Mouse (Mus musculus) MEL (cell line): ENCODE measurements around the gene Cdc42ep4. TPM values are rescaled to one million over a fixed set of nuclear protein-coding genes. Genes with fewer than 3 reads are reported as not detected.
A peak's percentile ranks its signal among the peaks of the same experiment; 100 is the strongest.

Experiments used
- DNase-seq: peaks from one replicate; pipeline ENCODE4 v3.0.0; 2011; ENCODE audit warnings: low read depth, low spot score
- H3K27ac ChIP-seq: 2 replicates; pipeline ENCODE4 v1.5.1; 2012; ENCODE audit warnings: low read depth, mild to moderate bottlenecking, control low read depth, low read length, moderate library complexity; ENCODE audit not compliant: control insufficient read depth
- H3K27me3 ChIP-seq, 2 experiments: fragments of 150-350 bp in 1 of 2; sonication (generic) in 1 of 2; 2 replicates each; pipeline ENCODE4 v1.6.1; 2012; ENCODE audit warnings: low read length in 2 of 2, mild to moderate bottlenecking in 2 of 2, improper control_type of control experiment in 1 of 2, moderate library complexity in 1 of 2; ENCODE audit not compliant: insufficient read depth in 2 of 2, control insufficient read depth in 1 of 2
- H3K36me3 ChIP-seq, 2 experiments: 2 replicates each; pipeline ENCODE4 v1.6.1; 2012 to 2014; ENCODE audit warnings: low read length in 2 of 2, improper control_type of control experiment in 1 of 2, inconsistent platforms in 1 of 2, mild to moderate bottlenecking in 1 of 2; ENCODE audit not compliant: insufficient read depth in 2 of 2, control insufficient read depth in 1 of 2
- H3K4me1 ChIP-seq, 2 experiments: fragments of 150-350 bp in 1 of 2; sonication (generic) in 1 of 2; 2 replicates each; pipeline ENCODE4 v1.6.1; 2012; ENCODE audit warnings: low read length in 2 of 2, improper control_type of control experiment in 1 of 2, mild to moderate bottlenecking in 1 of 2; ENCODE audit not compliant: insufficient read depth in 2 of 2, control insufficient read depth in 1 of 2
- H3K4me3 ChIP-seq, 2 experiments: fragments of 150-350 bp in 1 of 2; sonication (generic) in 1 of 2; 2 replicates each; pipeline ENCODE4 v1.5.1; 2012; ENCODE audit warnings: low read depth in 2 of 2, low read length in 2 of 2, mild to moderate bottlenecking in 2 of 2, moderate library complexity in 2 of 2, control low read depth in 1 of 2, improper control_type of control experiment in 1 of 2; ENCODE audit not compliant: control insufficient read depth in 1 of 2, insufficient read depth in 1 of 2
- H3K79me2 ChIP-seq: 2 replicates; pipeline ENCODE4 v1.6.1; 2012; ENCODE audit warnings: mild to moderate bottlenecking, low read length, moderate library complexity; ENCODE audit not compliant: control insufficient read depth, poor library complexity, insufficient read depth
- H3K9ac ChIP-seq: 2 replicates; pipeline ENCODE4 v1.6.1; 2012; ENCODE audit warnings: low read depth, mild to moderate bottlenecking, control low read depth, low read length, moderate library complexity; ENCODE audit not compliant: control insufficient read depth, poor library complexity, severe bottlenecking
- H3K9me3 ChIP-seq: fragments of 150-350 bp; sonication (generic); replicated peaks from 2 replicates; pipeline ENCODE4 v1.6.1; 2012; ENCODE audit warnings: mild to moderate bottlenecking, low read length, improper control_type of control experiment, moderate library complexity; ENCODE audit not compliant: insufficient read depth
- BHLHE40 ChIP-seq: IDR thresholded peaks from 2 replicates; pipeline ENCODE4 v1.6.1; 2012; ENCODE audit warnings: low read depth, mild to moderate bottlenecking, inconsistent platforms, low read length, improper control_type of control experiment, borderline replicate concordance
- CHD1 ChIP-seq: IDR thresholded peaks from 2 replicates; pipeline ENCODE4 v1.6.1; 2012; ENCODE audit warnings: low read depth, mild to moderate bottlenecking, inconsistent platforms, low read length, improper control_type of control experiment
- CHD2 ChIP-seq: IDR thresholded peaks from 2 replicates; pipeline ENCODE4 v1.6.1; 2011; ENCODE audit warnings: low read length, improper control_type of control experiment
- CTCF ChIP-seq, 3 experiments: IDR thresholded peaks in 2 of 3; conservative IDR thresholded peaks in 1 of 3; 2 replicates each; pipeline ENCODE4 v1.5.1; 2011 to 2012; ENCODE audit warnings: low read length in 3 of 3, low read depth in 2 of 3, mild to moderate bottlenecking in 2 of 3, improper control_type of control experiment in 1 of 3, inconsistent platforms in 1 of 3, mixed read lengths in 1 of 3, moderate library complexity in 1 of 3; ENCODE audit not compliant: control insufficient read depth in 1 of 3, insufficient read depth in 1 of 3, poor library complexity in 1 of 3, severe bottlenecking in 1 of 3
- E2F4 ChIP-seq: IDR thresholded peaks from 2 replicates; pipeline ENCODE4 v1.6.1; 2011; ENCODE audit warnings: low read depth, low read length, improper control_type of control experiment, borderline replicate concordance
- ELF1 ChIP-seq: IDR thresholded peaks from 2 replicates; pipeline ENCODE4 v1.6.1; 2014; ENCODE audit warnings: low read depth, mild to moderate bottlenecking, inconsistent platforms, low read length, improper control_type of control experiment, moderate library complexity
- EP300 ChIP-seq, 2 experiments: IDR thresholded peaks; 2 replicates each; pipeline ENCODE4 v1.6.1; 2011; ENCODE audit warnings: improper control_type of control experiment in 2 of 2, low read length in 2 of 2, low read depth in 1 of 2, mild to moderate bottlenecking in 1 of 2
- GATA1 ChIP-seq: IDR thresholded peaks from 2 replicates; pipeline ENCODE4 v1.6.1; 2011; ENCODE audit warnings: low read depth, low read length, improper control_type of control experiment
- KAT2A ChIP-seq: conservative IDR thresholded peaks from 2 replicates; pipeline ENCODE4 v1.6.1; 2012; ENCODE audit warnings: low read depth, low read length, improper control_type of control experiment, inconsistent platforms
- MAFK ChIP-seq: IDR thresholded peaks from 2 replicates; pipeline ENCODE4 v1.6.1; 2011; ENCODE audit warnings: low read depth, mild to moderate bottlenecking, low read length, improper control_type of control experiment, borderline replicate concordance
- MXI1 ChIP-seq: IDR thresholded peaks from 2 replicates; pipeline ENCODE4 v1.6.1; 2011; ENCODE audit warnings: mild to moderate bottlenecking, low read depth, low read length, improper control_type of control experiment
- MYC ChIP-seq: IDR thresholded peaks from 2 replicates; pipeline ENCODE4 v1.6.1; 2011; ENCODE audit warnings: low read depth, mild to moderate bottlenecking, low read length, improper control_type of control experiment, moderate library complexity
- POLR2AphosphoS2 ChIP-seq: IDR thresholded peaks from 2 replicates; pipeline ENCODE4 v1.6.1; 2011; ENCODE audit warnings: low read length, improper control_type of control experiment
- POLR2AphosphoS5 ChIP-seq: IDR thresholded peaks from 2 replicates; pipeline ENCODE4 v1.6.1; 2012; ENCODE audit warnings: low read depth, borderline replicate concordance, mild to moderate bottlenecking, inconsistent platforms, low read length, moderate library complexity, mixed read lengths
- RAD21 ChIP-seq: IDR thresholded peaks from 2 replicates; pipeline ENCODE4 v1.6.1; 2011; ENCODE audit warnings: mild to moderate bottlenecking, low read depth, low read length, improper control_type of control experiment
- RCOR1 ChIP-seq: IDR thresholded peaks from 2 replicates; pipeline ENCODE4 v1.6.1; 2012; ENCODE audit warnings: low read depth, mild to moderate bottlenecking, inconsistent platforms, low read length, improper control_type of control experiment
- SMC3 ChIP-seq: IDR thresholded peaks from 2 replicates; pipeline ENCODE4 v1.6.1; 2011; ENCODE audit warnings: low read depth, low read length, improper control_type of control experiment
- TAL1 ChIP-seq: IDR thresholded peaks from 2 replicates; pipeline ENCODE4 v1.6.1; 2012; ENCODE audit warnings: mild to moderate bottlenecking, inconsistent platforms, low read length, moderate library complexity, mixed read lengths
- TCF12 ChIP-seq: IDR thresholded peaks from 2 replicates; pipeline ENCODE4 v1.6.1; 2014; ENCODE audit warnings: low read depth, mild to moderate bottlenecking, inconsistent platforms, low read length, improper control_type of control experiment, moderate library complexity
- UBTF ChIP-seq: IDR thresholded peaks from 2 replicates; pipeline ENCODE4 v1.6.1; 2012; ENCODE audit warnings: low read depth, mild to moderate bottlenecking, inconsistent platforms, low read length, improper control_type of control experiment, moderate library complexity, borderline replicate concordance; ENCODE audit not compliant: insufficient read depth
- ZNF384 ChIP-seq: IDR thresholded peaks from 2 replicates; pipeline ENCODE4 v1.6.1; 2012; ENCODE audit warnings: low read depth, mild to moderate bottlenecking, inconsistent platforms, low read length, improper control_type of control experiment
- polyA plus RNA-seq, 2 experiments: library from polyadenylated mRNA; stranded (reverse) in 1 of 2; unstranded in 1 of 2; fragments of >175 nt in 1 of 2; fragments of >200 nt in 1 of 2; gene quantifications; 2 replicates each; pipeline versions ENCODE4 v1.2.1 to v1.2.4; 2012; ENCODE audit warnings: low replicate concordance in 2 of 2, low read depth in 1 of 2; ENCODE audit not compliant: insufficient read length in 2 of 2, insufficient read depth in 1 of 2, missing spikeins in 1 of 2
- total RNA-seq: library from RNA; depleted of rRNA; stranded (reverse); fragments of 300-350 nt; gene quantifications from 2 replicates; pipeline ENCODE4 v1.2.3, GENCODE M21; 2012

Cdc42ep4 gene
- total and polyA plus RNA-seq, 3 experiments, result 27.7 to 39.0 TPM; not detected in 1

DNA sequence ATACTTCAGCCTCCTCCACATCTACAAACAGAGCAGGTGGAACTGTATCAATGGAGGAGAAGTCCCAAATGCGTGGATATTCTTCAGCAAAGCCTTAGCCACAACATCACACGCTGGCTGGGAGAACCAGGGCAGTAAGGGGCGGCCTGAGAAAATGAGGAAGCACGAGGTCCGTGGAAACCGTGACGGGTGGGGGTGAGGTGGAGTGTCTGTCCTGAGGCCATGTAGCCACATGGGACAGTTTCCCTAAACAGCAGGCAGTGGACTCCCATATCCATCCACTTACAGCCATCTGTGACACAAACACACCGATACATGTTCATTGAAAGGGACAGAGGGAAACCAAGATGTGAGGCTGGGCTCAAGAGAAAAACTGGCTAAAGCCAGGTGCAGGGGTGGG lies 13.8 kb downstream of the Cdc42ep4 start:
- H3K9ac ChIP-seq, result no peak overlapping the region
- no peaks in the 10 kb centered on the region for H3K9me3 ChIP-seq
- H3K4me3 ChIP-seq, result no peak overlapping the region
- TF ChIP-seq RAD21 (no peak), MYC (no peak), ZNF384 (no peak), ELF1 (no peak)
- DNase-seq, result peak; percentile 26
- H3K27me3 ChIP-seq, result no peaks in the 10 kb centered on the region
- H3K4me1 ChIP-seq, result peaks cover 0 to 26% of the 10 kb centered on the region in 2 experiments; a peak in 3 of 4 replicates
- H3K36me3 ChIP-seq, result peaks cover 7 to 12% of the 10 kb centered on the region in 2 experiments; a peak in 3 of 4 replicates
- H3K79me2 ChIP-seq, result peaks cover 29% of the 10 kb centered on the region
- H3K27ac ChIP-seq, result no peak overlapping the region

DNA sequence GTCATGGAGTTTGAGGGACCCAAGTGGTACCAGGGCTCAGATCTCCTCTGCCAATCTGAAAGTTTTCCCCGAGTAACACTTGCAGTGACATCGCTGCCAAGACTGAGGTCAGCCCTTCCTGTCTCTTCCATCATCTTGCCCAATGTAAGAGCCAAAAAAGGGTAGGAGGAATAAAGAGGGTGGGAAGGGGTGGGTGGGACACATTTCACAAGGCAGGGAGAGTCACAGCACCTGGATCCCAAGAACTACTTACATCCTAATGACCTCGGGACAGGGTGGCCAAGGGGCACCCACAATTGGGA lies 14.2 kb downstream of the Cdc42ep4 start:
- no peaks in the 10 kb centered on the region for H3K27me3 ChIP-seq
- DNase-seq, result no peak
- H3K9ac ChIP-seq, result no peak overlapping the region
- H3K9me3 ChIP-seq, result no peaks in the 10 kb centered on the region
- TF ChIP-seq MYC (no peak), EP300 (IDR thresholded peaks at IDR 0.05; ENCODE audit: low read depth in 1 of 2, low read length in 2 of 2) (no peak), BHLHE40 (no peak), MAFK (no peak), CHD2 (no peak), KAT2A (no peak), SMC3 (no peak), E2F4 (no peak), CHD1 (no peak), TAL1 (no peak), POLR2AphosphoS2 (no peak), TCF12 (no peak), GATA1 (no peak), UBTF (no peak), MXI1 (no peak), RCOR1 (no peak), POLR2AphosphoS5 (no peak), RAD21 (no peak), CTCF (IDR thresholded peaks at IDR 0.05 in 2 of 3, conservative IDR thresholded peaks at IDR 0.05 in 1 of 3; ENCODE audit: control insufficient read depth in 1 of 3, insufficient read depth in 1 of 3, low read depth in 2 of 3, low read length in 3 of 3, poor library complexity in 1 of 3, severe bottlenecking in 1 of 3) (no peak)
- H3K27ac ChIP-seq, result no peak overlapping the region
- H3K4me1 ChIP-seq, result peaks cover 0 to 27% of the 10 kb centered on the region in 2 experiments; a peak in 3 of 4 replicates
- peaks cover 7 to 12% of the 10 kb centered on the region in 2 experiments; a peak in 3 of 4 replicates for H3K36me3 ChIP-seq
- H3K79me2 ChIP-seq, result peaks cover 29% of the 10 kb centered on the region
- H3K4me3 ChIP-seq, result no peak overlapping the region
